Mouse (Mus musculus) midbrain, embryonic 15.5 days (tissue): Measurements from ENCODE around the gene Hspa1a. TPM values are rescaled to one million over a fixed set of nuclear protein-coding genes. Genes with fewer than 3 reads are reported as not detected.
"Not testable (repeated sequence)": the region's sequence is repeated elsewhere in the genome, so short reads cannot be mapped to it uniquely, and the experiment has no call there.

Source experiments
- ATAC-seq: fragments of 200-750 bp; cut with Nextera tagmentation; replicated peaks from 2 replicates; pipeline ENCODE4 v1.8.0; 2017; ENCODE audit warnings: moderate TSS enrichment
- H3K27ac ChIP-seq: fragments of 300-500 bp; sonication (generic); 2 replicates; pipeline ENCODE4 v1.5.1; 2015; ENCODE audit warnings: mild to moderate bottlenecking, inconsistent platforms
- H3K27me3 ChIP-seq: fragments of 300-500 bp; sonication (generic); replicated peaks from 2 replicates; pipeline ENCODE4 v1.6.1; 2015; ENCODE audit warnings: inconsistent platforms
- H3K36me3 ChIP-seq: fragments of 300-500 bp; sonication (generic); replicated peaks from 2 replicates; pipeline ENCODE4 v1.6.1; 2015; ENCODE audit warnings: inconsistent platforms
- H3K4me1 ChIP-seq: fragments of 300-500 bp; sonication (generic); 2 replicates; pipeline ENCODE4 v1.6.1; 2015; ENCODE audit warnings: inconsistent platforms
- H3K4me2 ChIP-seq: fragments of 300-500 bp; sonication (generic); 2 replicates; pipeline ENCODE4 v1.6.1; 2015; ENCODE audit warnings: inconsistent platforms, mild to moderate bottlenecking, moderate library complexity
- H3K4me3 ChIP-seq: fragments of 300-500 bp; sonication (generic); 2 replicates; pipeline ENCODE4 v1.5.1; 2015; ENCODE audit warnings: mild to moderate bottlenecking, inconsistent platforms
- H3K9ac ChIP-seq: fragments of 300-500 bp; sonication (generic); 2 replicates; pipeline ENCODE4 v1.6.1; 2015; ENCODE audit warnings: mild to moderate bottlenecking, inconsistent platforms
- H3K9me3 ChIP-seq: fragments of 300-500 bp; sonication (generic); 2 replicates; pipeline ENCODE4 v1.6.1; 2016; ENCODE audit warnings: inconsistent platforms
- WGBS: fragments of 180-500 bp; shearing (Covaris S2); methylation state at CpG from one replicate; pipeline ENCODE4 v1.1.7; 2015; ENCODE audit warnings: mixed read lengths; 5-methylcytosine and 5-hydroxymethylcytosine counted together
- polyA plus RNA-seq: library from polyadenylated mRNA; unstranded; fragments of >200 nt; fragmentation: Nextera tagmentation; extraction: Ambion mirVana; gene quantifications from 2 replicates; pipeline ENCODE4 v1.2.1, GENCODE M21; 2015

Gene Hspa1a
- polyA plus RNA-seq, 1 experiment from 2014 or later: 13.3 TPM

DNA sequence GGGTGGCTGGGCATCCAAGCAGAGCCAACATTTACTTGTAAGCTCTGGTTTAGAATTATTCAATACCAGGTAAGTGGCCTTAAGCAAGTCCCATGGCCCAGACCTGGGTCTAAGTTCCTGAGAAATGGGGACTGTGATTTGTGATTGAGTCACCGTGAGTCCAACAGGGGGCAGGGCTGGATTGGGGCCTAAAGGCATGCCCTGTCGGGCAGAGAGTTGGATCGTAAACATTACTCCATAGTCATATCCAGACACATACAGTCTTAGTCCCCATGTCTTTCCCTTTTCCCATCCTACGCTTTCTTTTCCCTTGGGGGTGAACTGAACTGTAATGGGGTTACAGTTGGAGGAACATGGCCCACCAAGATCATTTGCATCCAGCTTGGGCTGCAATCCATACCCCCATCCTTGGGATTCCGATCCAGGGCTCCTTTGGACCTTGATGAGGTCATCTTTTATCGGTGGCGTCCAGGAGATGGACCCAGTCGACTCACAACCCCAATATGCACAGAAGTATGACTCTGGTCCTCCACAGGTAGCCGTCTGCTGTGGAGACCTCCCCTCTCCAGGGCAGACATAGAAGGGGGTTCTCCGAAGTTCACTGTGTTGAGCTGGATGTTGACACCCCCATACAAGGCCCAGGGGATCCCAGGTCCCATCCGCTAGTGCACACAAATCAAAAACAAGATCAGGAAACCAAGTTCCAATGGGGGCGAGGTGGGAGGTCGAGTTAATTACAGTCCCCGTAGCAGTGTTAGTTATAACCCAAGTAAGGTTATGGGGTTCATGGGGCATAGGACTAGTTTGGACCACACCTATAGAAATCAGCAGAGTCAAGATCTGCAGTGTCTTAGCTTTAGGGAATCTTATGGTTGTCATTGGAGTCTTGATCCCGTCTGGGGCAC lies 26.8 kb upstream of the Hspa1a start:
- Histone ChIP-seq H3K36me3 (no peaks in the 10 kb centered on the region), H3K4me1 (peaks cover 29% of the 10 kb centered on the region), H3K4me2 (no peak overlapping the region), H3K9me3 (no peaks in the 10 kb centered on the region), H3K27me3 (no peaks in the 10 kb centered on the region), H3K4me3 (no peak overlapping the region), H3K9ac (no peak overlapping the region), H3K27ac (no peak overlapping the region)
- 94% methylated on average over 15 of the region's 15 CpGs for WGBS
- no peak for ATAC-seq

DNA sequence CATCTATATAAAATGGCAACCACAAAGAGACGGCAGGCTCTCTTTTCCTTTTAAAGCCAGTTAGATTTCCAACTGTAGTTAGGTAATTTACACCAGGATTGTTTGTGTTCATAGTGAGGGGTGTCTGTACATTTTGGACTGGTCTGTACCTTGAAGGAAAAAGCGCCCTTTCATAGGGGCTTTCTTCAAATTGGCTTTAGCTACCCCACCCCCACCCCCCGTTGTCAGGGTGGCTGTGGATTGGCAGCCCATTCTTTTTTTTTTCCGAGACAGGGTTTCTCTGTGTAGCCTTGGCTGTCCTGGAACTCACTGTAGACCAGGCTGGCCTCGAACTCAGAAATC lies 25.2 kb upstream of the Hspa1a start:
- Histone ChIP-seq H3K9me3 (no peaks in the 10 kb centered on the region), H3K27me3 (no peaks in the 10 kb centered on the region), H3K4me1 (peaks cover 14% of the 10 kb centered on the region), H3K9ac (no peak overlapping the region), H3K4me3 (no peak overlapping the region), H3K4me2 (no peak overlapping the region), H3K36me3 (no peaks in the 10 kb centered on the region), H3K27ac (no peak overlapping the region)
- ATAC-seq: no peak
- 89% methylated on average over 5 of the region's 5 CpGs for WGBS

DNA sequence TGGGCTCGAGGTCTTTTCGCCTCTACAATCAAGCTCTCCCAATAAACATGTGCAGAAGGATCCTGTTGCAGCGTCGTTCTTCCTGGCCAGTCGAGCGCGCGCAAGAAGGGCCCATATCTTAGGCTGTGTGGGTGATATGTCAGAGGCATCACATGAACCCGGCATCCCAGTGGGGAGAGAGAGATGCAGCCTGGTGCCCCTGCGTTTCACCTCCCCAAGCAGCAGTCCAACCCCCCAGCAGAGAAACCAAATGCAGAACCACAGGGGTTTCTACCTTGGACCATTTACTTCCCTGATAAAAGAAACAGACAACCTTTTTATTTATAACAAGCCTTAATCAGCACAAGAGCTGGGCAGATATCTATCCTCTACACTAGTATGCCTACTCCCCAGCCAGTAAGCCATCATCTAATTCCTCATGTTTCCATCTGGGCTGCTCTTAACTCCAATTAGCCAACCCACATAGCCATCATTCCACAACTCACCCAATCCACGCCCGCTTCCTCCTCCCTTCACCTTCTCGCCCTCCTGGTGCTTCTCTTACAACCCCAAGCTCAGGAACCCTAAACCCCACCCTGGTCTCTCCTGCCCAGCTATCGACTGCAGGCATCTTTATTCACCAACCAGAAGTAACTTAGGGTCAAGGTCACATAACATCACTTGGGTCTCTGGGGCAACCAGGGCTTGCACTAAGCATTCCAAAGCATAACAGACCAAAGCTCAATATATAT lies 24.6 kb upstream of the Hspa1a start:
- peaks cover 9% of the 10 kb centered on the region for H3K4me1 ChIP-seq

DNA sequence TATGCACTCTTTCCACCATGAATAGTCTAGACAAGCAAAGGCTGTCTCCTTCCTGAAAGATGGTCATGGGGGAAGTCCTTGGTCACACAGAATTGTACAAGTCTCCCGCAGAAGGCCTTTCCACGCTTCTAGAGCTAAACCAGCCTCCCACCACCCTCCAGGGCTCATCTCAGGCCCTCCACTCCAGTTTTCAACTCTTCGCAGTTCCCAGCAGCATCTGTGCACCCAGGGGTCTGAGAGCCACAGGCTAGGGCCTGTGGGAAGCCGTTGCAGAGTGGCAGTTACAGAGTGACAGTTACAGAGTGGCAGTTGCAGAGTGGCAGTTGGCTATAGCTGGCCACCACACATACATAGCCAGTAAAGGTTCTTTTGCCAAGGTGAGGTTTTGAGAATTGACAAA lies 24.0 kb upstream of the Hspa1a start:
- H3K36me3 ChIP-seq, H3K9me3 ChIP-seq, H3K4me3 ChIP-seq, H3K27me3 ChIP-seq, ATAC-seq, H3K9ac ChIP-seq, H3K27ac ChIP-seq, H3K4me1 ChIP-seq, H3K4me2 ChIP-seq: not testable (repeated sequence)
- 98% methylated on average over 4 of the region's 4 CpGs for WGBS

More for the DNA sequence above, 24.6 kb upstream of the Hspa1a start:
- Histone ChIP-seq H3K27me3 (no peaks in the 10 kb centered on the region), H3K27ac (no peak overlapping the region), H3K9me3 (no peaks in the 10 kb centered on the region), H3K9ac (no peak overlapping the region), H3K4me2 (no peak overlapping the region), H3K36me3 (no peaks in the 10 kb centered on the region), H3K4me3 (no peak overlapping the region)
- no peak for ATAC-seq
- WGBS: 90% methylated on average over 14 of the region's 14 CpGs

DNA sequence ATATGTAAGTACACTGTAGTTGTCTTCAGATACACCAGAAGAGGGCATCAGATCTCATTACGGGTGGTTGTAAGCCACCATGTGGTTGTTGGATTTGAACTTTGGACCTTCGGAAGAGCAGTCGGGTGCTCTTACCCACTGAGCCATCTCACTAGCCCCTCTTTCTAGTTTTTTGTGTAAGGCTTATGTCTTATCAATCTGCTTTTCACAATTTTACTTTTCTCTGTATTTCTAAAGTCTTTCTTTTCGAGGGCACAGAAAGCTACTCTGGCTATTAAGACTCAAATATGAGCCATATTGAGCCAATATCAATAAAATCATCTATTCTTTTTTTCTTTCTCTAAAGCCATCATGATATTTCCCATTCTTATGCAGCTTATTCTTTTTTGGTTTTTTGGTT lies 23.2 kb upstream of the Hspa1a start:
- H3K9me3 ChIP-seq, H3K27me3 ChIP-seq, H3K4me1 ChIP-seq, H3K36me3 ChIP-seq, H3K9ac ChIP-seq, ATAC-seq, H3K4me2 ChIP-seq, H3K4me3 ChIP-seq, H3K27ac ChIP-seq: not testable (repeated sequence)
- WGBS: 93% methylated on average over 4 of the region's 4 CpGs

DNA sequence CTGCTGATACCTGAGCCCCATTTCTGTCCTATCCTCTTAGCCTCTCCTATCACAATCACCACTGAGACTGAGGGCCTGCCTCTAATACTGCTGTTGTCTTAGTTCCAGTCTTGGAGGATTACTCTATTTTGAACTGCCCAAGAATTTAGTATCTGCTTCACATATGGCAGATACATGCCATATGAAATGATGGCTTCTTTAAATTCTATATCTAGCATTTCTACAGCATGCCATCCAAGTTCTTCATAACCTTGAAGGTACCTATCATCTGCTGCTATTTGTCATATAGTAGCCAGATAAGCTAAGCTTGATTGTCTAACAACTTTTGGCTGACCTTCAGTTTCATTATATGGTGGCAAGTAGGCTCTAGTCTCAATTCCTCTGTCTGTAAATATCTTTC lies 22.8 kb upstream of the Hspa1a start:
- Histone ChIP-seq H3K4me1 (peaks cover 2% of the 10 kb centered on the region; the same call in 1 of the 2 replicates), H3K36me3 (no peaks in the 10 kb centered on the region), H3K9me3 (no peaks in the 10 kb centered on the region), H3K4me3 (no peak overlapping the region), H3K27ac (no peak overlapping the region), H3K27me3 (no peaks in the 10 kb centered on the region), H3K4me2 (no peak overlapping the region), H3K9ac (no peak overlapping the region)
- ATAC-seq: no peak

DNA sequence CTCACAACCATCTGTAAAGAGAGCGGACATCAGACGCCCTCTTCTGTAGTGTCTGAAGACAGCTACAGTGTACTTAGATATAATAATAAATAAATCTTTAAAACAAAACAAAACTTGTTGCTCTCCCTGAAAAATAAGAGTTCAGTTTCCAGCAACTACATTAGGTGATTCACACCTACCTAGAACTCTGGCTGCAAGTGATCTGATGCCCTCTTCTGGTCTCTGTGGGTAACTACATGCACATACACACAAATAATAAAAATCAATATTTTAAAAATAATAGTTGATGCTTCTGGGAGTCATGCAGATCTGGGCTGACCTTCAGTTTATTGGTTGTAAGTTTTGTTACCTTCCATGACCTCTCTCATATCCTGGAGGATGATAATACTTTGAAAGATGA lies 12.3 kb upstream of the Hspa1a start:
- H3K27ac ChIP-seq: no peak overlapping the region
- 70% methylated on average over 2 of the region's 2 CpGs for WGBS
- no peak overlapping the region for H3K9ac ChIP-seq
- no peak overlapping the region for H3K4me2 ChIP-seq
- no peak overlapping the region for H3K4me3 ChIP-seq
- no peaks in the 10 kb centered on the region for H3K27me3 ChIP-seq
- no peaks in the 10 kb centered on the region for H3K9me3 ChIP-seq
- peaks cover 14% of the 10 kb centered on the region; the same call in 1 of the 2 replicates for H3K36me3 ChIP-seq
- no peak for ATAC-seq
- H3K4me1 ChIP-seq: peaks cover 23% of the 10 kb centered on the region

DNA sequence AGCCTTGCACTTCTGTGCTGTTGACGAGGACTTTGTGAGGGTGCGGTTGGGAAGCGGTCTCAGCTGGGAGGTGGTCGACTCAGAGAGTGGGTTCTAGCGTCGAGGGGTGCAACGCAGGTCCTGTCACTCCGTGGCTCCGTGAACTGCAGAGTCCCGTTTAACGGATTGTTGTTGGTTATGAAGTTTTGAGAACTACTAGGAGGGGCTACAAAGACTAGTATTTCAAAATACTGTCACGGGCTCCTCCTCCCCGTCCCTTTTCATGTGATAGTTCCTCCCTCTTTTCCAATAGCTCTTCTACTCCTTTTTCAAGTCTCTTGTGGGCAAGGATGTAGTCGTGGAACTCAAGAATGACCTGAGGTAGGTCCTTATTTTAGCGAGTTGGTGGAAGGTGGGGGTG lies 10.4 kb upstream of the Hspa1a start:
- Histone ChIP-seq H3K4me2 (peak overlapping the region; percentile 73), H3K27ac (peak overlapping the region; percentile 96), H3K27me3 (no peaks in the 10 kb centered on the region), H3K4me3 (peak overlapping the region; percentile 63), H3K4me1 (peaks cover 23% of the 10 kb centered on the region), H3K9ac (peak overlapping the region; percentile 69), H3K36me3 (peaks cover 14% of the 10 kb centered on the region; the same call in 1 of the 2 replicates), H3K9me3 (no peaks in the 10 kb centered on the region)
- WGBS: under 1% methylated on average over 15 of the region's 15 CpGs
- peak; percentile 38; the same call in 1 of the 2 replicates for ATAC-seq

DNA sequence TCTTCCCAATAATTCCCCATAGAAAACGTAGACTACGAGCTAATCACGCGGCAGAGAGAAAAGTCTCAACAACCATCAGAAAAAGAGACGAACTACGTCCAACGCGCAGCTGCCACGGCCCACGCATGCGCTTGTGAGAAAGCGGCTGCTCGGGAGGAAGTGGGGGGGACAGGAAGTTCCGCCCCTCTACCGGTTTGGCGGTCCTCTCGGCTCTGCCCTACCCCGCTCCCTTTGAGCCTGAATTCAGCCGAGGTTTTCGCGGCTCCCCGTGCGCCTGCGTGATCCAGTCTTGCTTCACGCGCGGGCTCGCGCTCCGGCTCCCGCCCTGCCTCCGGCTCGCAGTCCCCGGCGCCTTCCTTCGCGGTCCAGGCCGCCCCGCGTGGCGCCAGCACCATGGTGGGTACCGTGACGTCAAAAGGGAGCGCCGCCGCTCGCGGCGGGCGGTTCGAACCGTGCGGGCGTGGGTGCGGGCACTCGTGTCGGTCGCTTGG lies 9.8 kb upstream of the Hspa1a start, which contains the start of gene Lsm2:
TSS of gene Lsm2 (plus strand) at position 173 of the 491 bp plus-strand sequence.
- WGBS: under 1% methylated on average over 56 of the region's 58 CpGs
- no peaks in the 10 kb centered on the region for H3K27me3 ChIP-seq
- H3K9me3 ChIP-seq: no peaks in the 10 kb centered on the region
- peaks cover 23% of the 10 kb centered on the region for H3K4me1 ChIP-seq
- peak within 1 kb of the TSS; percentile 63 for H3K4me3 ChIP-seq
- H3K9ac ChIP-seq: peak within 1 kb of the TSS; percentile 69
- H3K36me3 ChIP-seq: peaks cover 14% of the 10 kb centered on the region; the same call in 1 of the 2 replicates
- peak within 1 kb of the TSS; percentile 96 for H3K27ac ChIP-seq
- peak within 1 kb of the TSS; percentile 73 for H3K4me2 ChIP-seq
- ATAC-seq: peak; percentile 97

DNA sequence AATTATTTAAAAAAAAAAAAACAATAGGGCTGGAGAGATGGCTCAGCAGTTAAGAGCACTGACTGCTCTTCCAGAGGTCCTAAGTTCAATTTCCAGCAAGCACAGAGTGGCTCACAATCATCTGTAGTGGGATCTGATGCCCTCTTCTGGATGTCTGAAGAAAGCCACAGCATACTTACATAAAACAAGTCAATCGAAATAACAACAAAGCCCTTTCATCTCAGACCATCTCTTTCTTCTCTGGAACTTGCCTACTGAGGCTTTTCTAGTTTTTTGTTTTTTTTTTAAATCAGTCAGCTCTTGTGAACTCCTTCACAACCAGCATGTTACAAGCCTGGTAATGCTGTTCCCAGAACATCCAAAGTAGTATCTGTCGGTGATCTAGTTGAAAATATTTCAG lies 8.7 kb upstream of the Hspa1a start:
- WGBS: 11% methylated on average over 2 of the region's 2 CpGs
- H3K4me3 ChIP-seq: peak overlapping the region; percentile 63
- no peaks in the 10 kb centered on the region for H3K9me3 ChIP-seq
- H3K27ac ChIP-seq: peak overlapping the region; percentile 96; the same call in 1 of the 2 replicates
- ATAC-seq: no peak
- H3K36me3 ChIP-seq: peaks cover 5% of the 10 kb centered on the region; the same call in 1 of the 2 replicates
- H3K4me1 ChIP-seq: peaks cover 23% of the 10 kb centered on the region
- H3K9ac ChIP-seq: peak overlapping the region; percentile 69
- H3K27me3 ChIP-seq: no peaks in the 10 kb centered on the region
- peak overlapping the region; percentile 73 for H3K4me2 ChIP-seq

DNA sequence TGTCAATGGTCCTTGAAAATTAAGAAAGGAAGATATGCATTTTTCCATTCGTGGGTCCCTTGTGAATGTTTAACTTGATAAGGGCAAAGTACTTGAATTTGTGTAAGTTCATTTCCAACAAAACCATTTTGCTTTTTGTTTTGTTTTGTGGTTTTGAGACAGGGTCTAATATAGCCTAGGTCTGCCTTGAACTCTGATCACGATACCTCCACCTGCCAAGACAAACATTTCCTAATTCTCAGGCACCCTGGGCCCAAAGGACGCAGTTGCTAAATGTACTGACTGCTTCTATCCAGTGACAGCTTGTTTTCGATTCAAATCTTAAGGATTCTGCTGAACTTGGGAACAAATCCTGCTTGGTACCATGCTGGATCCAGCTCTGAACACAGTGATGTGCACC lies 7.7 kb upstream of the Hspa1a start:
- H3K9me3 ChIP-seq: no peaks in the 10 kb centered on the region
- ATAC-seq: no peak
- H3K4me1 ChIP-seq: peaks cover 23% of the 10 kb centered on the region
- H3K27me3 ChIP-seq: no peaks in the 10 kb centered on the region
- no peak overlapping the region for H3K9ac ChIP-seq
- no peaks in the 10 kb centered on the region for H3K36me3 ChIP-seq
- H3K4me2 ChIP-seq: no peak overlapping the region
- 94% methylated on average over 4 of the region's 4 CpGs for WGBS
- H3K4me3 ChIP-seq: no peak overlapping the region
- no peak overlapping the region for H3K27ac ChIP-seq

DNA sequence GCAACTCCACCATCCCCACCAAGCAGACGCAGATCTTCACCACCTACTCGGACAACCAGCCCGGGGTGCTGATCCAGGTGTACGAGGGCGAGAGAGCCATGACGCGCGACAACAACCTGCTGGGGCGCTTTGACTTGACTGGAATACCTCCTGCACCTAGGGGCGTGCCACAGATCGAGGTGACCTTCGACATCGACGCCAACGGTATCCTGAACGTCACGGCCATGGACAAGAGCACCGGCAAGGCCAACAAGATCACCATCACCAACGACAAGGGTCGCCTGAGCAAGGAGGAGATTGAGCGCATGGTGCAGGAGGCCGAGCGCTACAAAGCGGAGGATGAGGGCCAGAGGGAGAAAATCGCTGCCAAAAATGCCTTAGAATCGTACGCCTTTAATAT lies 6.3 kb upstream of the Hspa1a start:
- Histone ChIP-seq H3K9ac (no peak overlapping the region), H3K4me3 (no peak overlapping the region), H3K27me3 (no peaks in the 10 kb centered on the region), H3K27ac (no peak overlapping the region), H3K4me2 (no peak overlapping the region), H3K36me3 (no peaks in the 10 kb centered on the region), H3K4me1 (peaks cover 23% of the 10 kb centered on the region), H3K9me3 (no peaks in the 10 kb centered on the region)
- WGBS: 90% methylated on average over 27 of the region's 27 CpGs
- no peak for ATAC-seq
